Mouse (Mus musculus): Measurements from ENCODE around the gene Cacna1d.

- TF ChIP-seq CTCF (IDR thresholded peaks at IDR 0.05; ENCODE audit: low read depth) (peak; percentile 30; the same call in 1 of the 2 replicates), EP300 (IDR thresholded peaks at IDR 0.05; ENCODE audit: low read depth) (no peak)
Observed at GRCm38 (mm10) chr14:30171008-30171407, 320.2 kb downstream of the Cacna1d start.

Data from liver, postnatal 0 days (tissue).